Mouse (Mus musculus) gastrocnemius, adult 18-20 months (tissue): Measurements from ENCODE around the gene Cerkl. TPM values are rescaled to one million over a fixed set of nuclear protein-coding genes. Genes with fewer than 3 reads are reported as not detected.

ENCODE experiments used
- DNase-seq: peaks from one replicate; pipeline ENCODE4 v3.0.0; 2021; ENCODE audit warnings: low spot score
- total RNA-seq, 2 experiments: library from RNA; stranded (reverse); gene quantifications; 2 replicates each; pipeline ENCODE4 v1.2.3; 2021

Gene Cerkl
- total RNA-seq, 2 experiments from 2014 or later: 0.24 to 0.39 TPM

DNA sequence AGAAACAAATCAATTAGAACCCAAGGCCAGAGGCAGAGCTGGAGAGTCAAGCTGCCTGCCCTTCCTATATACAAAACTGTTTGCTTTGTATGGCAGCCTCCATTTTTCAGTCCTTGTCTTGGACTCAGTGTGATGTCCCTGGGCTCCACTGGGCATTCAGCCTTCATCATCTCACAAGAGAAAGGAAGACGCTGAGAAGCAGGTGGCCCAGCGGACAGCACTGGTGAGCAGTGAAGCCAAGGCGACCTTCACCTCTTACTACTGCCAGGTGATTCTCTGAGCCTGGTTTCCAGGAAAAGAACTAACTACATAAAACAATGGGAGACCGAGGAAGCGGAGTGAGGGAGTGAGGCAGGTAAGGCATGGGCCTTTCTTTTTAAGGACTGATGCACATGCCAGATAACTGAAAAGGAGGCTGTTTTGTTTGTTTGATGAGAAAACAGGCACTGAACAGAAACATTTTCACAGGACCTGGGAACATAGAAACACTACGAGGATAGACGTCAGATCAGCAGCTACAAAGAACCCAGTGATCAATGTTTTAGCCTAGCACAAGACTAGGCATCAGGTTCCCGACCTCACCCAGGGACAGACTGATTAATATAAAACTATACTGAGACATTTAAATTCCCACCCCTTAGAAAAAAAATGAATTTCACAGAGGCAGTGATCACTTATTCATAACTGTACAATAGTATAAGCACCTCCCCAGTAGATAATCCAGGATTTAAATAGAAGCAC, 78.1 kb downstream of the Cerkl start:
- DNase-seq: no peak

DNA sequence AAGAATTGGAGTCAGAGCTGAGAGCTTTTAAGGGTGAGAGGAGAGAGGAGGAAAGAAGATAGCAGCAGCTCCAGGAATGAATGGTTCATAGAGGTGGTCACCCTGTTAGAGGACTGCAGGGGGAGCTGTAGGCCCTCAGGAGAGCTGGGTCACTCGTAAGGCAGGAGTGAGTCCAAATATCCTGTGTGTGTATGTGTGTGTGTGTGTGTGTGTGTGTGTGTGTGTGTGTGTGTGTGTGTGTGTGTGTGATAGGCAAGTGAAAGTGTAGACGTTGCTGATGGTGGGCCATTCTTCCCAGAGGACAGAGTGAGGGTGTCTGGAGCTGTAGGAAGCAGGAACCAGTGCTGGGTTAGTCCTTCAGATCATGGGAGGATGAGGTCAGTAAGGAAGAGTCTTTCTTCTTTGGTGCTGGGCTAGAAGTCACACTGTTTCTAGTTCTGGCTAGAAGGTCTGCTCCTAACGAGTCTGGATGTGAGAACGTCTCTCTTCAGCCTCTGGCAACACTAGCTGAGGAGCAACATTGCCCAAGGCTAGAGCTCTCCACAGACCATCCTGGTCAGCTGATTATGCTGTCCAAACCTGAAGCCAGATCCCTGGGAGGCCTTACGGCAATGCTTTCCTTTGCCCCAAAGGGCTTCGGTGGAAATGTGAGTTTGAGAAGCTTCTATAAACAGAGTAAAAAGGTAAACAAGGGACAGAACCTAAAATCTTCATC, 83.9 kb downstream of the Cerkl start:
- DNase-seq: no peak

DNA sequence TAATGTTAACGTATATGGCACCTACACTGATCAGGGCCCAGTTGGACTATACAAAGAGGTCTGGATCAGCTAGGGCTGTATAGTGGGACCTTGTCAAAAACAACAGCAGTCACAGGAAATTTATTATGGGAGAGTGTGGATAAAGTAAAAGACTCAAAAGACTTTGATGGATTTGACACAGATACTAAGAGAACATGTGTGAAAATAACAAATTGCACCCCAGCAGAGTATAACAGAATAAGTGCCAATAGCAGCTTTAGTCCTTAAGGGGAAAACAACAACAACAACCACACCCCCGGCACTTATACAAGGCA, 84.5 kb downstream of the Cerkl start:
- DNase-seq: no peak

DNA sequence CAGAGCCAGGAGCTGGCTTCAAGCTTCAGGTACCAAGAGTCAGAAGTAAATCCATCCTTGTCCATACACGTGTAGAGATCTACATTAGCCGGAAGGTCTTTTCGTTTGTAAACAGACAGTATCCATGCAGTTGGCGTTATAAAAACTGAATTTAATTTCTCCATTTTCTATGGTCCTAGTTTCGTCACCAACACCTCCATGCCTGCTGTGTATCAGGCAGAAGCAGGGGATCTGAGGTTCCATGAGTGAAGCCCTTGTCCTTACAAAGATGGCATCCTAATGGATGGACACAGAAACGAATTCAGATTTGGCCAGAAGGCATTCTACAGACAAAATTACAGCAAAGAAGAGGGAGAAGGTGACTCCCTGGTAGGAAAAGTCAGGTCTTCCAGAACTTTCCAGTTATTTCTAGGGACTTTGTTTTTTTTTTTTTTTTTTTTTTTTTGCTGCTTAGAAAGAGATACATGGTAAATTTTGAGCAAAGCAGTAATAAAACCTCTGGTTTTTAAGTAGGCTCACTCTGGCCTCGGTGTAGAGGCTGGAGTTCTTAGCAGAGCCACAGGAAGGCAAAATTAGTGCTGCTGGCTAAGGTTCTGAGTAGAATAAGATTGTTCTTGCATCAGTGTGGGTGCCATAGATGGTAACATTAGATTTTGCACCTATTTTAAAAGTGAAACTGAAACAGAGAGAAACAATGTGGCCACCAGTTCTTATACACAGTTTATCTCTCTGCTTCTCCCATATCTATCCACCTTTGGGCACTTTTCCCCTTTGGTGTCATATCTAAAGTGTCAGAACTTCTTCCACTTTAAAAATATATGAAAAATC, 85.0 kb downstream of the Cerkl start:
- no peak for DNase-seq

DNA sequence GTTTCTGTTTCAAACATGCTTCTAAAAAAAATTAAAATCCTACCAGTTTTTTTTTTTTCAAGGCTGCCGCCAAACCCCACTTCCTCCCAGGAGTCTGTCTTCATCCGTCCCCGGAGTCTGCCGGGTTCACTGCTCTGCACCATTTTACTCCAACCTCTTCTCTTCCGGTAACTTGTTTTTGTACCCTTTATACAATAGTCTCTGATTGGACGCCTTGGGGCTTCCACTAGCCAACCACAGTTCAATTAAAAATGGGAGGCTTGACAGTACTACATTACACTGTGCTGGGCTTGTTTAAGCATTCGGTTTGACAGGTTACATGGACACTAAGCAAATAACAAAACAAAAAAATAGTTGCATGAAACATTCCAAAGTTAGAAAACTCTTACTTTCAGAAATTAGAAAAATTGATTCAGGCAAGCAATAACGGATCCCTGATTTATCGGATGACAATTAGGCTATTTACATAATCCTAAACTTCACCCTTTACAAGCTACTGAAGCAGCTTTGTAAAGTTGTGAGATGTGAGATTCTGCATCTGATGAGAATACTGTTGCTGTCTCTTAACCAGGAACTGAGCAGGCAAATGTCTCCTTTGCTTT, 85.8 kb downstream of the Cerkl start:
- no peak for DNase-seq

DNA sequence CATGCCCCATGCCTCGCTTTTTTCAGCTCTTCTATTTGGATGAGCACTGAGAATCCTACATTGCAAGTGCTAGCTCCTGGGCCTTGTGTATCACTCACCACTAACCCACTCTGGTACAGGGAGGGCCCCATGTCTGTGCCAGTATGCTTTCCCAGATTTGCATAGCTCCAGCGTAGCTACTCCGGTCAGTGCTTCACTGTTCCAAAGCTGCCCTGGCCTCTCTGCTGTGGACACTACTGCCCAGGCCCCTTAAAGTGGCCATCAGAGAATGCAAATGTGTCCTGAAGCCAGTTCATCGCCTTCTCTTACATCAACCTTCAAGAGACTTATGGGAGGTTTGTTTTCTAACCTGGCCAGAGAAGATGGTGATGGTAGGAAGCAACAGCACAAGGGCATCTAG, 86.7 kb downstream of the Cerkl start:
- no peak for DNase-seq

DNA sequence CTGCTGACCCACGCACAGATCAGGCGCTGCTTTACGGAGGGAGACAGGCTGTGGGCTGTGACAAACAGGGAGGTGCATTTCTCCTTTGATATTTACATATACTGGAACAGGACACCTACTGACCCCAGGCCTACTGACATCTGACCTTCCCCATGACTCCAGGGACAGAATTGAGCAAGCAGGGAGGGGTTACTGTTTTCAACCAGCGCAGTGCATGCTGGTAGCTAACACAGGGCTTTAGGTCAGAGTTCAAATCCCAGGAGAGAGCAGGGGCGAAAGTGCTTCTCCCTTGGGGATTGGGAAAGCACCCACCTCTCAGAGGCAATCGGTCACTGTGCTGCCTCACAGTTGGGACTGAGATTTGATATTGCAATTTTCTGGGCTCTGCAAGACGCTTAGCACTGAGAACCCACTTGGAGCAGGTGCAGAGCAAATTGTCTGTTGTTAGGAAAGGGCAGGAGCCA, 87.5 kb downstream of the Cerkl start:
- DNase-seq: no peak

DNA sequence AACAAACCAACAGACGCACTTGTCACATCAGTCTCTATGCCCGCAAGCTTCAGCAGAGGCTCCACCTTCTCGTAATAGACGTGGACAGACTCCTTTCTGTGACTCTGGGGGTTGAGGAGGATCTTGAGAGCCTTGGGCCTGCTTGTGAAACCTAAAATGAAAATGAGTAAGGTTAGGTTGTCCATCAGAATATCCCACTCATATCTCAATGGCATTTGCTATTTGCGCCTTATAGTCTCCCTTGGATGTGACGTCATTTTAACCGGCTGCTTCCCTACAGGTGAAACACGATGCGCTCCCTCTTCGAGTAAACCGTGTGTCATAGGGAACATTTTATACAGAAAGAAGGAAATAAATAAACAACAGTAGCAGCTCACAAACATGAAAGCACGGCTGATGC, 87.9 kb downstream of the Cerkl start:
- DNase-seq: no peak

DNA sequence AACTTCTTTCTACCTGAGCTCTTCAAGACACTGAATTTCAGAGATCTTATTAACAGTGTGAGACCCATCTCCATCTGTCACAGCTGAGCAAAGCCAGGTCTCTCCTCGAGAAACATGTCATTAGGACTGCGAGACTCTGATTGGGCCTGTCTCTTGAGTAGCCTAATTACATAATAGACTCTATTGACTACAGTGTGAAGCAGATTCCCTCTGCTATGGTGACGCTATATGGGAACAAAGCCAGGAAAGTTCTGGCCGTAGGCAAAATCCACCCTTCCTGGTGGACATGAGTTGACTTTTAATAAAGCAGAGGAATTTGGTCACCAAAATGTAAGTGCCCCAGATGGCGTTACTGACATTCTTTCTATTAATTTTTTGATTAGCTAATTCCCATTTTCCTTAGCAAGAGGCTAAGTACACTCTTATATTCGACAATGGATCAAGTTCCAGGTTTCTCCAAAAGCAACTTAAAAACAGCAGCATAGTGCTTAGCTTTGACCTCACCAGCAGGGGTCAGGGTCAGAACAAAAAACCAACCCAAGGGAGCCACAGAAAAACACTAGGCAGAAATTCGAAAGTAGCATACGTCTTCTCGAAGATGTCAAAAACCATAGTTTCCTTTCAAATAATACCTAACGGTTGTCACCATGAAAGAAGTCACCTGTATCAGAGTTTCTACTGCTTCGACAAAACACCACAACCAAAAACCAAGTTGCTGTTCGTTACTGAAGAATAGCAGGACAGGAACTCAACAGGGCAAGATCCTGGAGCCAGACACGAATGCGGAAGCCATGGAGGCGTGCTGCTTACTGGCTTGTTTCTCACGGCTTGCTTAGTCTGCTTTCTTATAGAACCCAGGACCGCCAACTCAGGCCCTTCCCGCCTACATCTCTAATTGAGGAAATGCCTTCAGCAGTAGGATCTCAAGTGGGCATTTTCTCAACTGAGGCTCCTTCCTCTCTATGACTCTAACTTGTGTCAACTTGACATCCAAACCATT, 88.8 kb downstream of the Cerkl start:
- DNase-seq: no peak

DNA sequence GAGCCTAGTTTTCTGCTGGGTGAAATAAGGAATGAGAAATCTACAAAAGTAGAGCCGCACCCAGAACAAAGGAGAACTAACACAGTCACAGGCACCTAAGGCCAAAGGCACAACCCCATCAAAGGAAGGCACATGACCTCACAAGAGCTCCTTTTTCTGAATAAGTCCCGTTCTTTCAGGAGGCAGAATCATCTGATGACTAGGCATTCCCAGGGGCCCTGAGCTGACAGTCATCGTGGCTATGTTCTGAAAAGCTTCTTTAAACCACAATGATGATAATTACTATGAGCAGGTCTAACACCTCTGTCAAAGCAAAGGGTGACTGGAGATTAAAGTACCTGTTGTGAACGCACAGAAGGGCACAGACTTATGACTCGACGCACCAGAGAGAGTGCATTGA, 92.7 kb downstream of the Cerkl start:
- no peak for DNase-seq

DNA sequence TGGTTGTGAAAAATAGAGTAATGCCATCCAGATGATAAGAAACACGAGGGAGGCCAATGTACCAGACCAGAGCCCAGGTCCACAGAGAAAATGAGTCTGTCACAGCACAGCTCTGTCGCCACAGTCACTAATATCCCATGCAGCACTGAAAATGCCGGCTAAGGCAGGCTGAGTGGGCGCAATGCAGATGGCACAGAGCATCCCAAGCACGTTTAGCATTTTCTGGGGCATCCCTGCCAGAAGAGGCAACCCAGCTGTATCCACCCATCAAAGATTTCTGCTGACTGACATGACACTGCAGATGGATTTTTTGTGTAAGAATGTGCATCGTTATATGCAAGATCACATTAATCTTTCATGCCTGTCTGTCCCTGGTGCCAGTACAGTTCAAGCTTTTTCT, 94.6 kb downstream of the Cerkl start:
- DNase-seq: no peak

DNA sequence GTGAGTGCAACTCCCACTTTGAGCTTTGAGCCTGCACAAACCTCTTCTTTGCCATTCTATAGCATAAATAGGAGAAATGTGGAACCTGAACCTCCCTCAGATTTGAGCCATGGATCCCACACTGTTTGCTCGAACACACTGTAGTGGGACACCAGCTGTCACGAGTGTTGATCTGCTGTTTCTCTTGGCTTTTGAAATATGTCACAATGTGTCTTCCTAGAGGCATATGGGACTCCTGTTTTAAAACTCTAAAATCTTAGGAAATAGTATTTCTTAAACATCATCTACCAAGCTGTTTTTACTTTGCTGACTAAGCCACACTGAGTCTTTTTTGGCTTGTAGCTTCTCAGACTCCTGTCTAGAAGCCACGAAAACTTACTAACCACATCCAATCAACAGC, 98.8 kb downstream of the Cerkl start:
- no peak for DNase-seq

DNA sequence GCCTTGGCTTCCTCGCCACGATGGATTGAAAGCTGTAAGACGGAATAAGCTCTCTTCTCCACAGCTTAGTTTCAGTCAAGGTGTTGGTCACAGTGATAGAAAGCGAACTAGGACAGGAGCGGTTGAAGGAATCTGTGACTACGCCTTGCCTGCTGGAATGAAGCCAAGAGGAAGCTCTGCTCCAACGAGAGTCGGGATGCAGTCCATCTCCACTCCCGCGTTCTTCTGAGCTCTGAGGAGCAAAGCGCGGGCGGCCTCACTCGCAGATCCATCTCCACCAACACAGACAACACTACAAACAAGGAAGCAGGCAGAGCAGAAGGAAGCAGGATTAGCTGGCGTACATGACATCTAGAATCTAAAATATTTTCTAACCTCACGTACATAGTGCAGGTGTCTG, 101.8 kb downstream of the Cerkl start:
- no peak for DNase-seq

DNA sequence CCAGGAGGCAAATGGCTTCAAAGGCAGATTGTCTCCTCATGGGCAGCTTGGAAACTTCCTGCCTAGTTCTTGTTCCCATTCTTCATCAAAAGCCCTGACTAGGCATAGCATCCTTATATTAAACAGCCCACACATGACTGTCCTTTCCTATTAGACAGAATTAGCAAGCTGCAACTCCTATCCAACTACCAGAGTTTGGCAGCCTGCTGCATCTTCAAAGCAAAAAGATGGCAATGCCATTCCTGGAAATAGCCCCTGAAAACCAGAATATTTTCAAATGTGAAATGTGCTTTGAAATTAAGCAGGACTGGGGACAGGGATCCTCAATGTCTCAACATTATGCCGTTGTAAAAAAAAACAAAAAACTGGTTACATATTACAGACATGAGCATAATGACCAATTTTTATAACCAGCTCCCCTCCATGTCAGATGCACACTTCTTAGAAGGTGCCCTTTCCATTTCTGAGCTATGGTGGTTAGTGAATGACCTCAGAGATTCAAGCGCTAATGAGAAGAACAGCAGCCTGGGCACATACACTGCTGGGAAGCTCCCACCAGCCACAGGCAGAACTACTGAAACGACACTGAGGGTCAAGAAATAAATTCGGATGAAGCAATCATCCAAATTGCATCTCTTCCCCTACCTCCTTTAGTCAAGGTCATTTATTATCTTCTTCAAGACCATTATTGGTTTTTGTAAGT, 104.3 kb downstream of the Cerkl start:
- no peak for DNase-seq

DNA sequence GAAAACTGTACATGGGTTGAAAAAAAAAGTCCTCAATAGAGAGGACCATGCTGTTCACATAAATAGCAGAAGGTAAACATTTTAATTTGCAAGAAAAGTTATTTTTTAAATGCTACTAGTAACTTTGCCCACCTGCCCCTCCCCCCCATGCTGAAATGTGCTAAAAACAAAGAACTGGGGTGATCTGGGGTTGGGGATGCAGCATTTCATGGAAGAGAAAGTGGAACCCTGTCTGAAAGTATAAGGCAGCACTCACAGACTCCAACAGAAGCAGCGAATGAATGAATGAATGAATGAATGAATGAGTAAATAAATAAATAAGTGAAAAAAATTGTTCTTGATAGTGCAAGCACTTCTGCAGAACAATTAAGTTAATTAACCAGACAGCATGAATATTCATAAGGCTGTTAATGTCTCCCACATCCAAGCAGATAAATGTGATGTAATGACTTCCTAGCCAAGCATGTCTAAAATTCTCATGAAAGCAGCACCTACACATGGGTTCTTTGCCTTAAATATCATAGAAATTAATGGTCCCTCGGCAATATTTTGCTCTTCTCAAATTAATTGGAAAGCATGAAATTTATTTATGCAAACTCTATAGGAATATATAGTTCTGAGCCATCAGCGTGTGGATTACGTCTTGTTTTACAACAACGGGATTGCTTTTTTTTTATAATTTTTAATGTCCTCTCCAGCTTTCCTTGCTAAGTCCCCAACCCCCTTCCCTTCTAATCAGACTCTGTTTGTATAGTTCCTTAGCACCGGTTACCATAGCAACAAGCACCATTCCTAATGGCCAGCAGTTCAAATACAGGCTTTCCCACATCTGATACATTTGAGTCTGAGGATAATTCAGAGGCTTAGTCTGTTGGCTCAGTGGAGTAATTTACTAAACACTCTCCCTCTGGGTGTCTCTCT, 105.1 kb downstream of the Cerkl start:
- DNase-seq: no peak

DNA sequence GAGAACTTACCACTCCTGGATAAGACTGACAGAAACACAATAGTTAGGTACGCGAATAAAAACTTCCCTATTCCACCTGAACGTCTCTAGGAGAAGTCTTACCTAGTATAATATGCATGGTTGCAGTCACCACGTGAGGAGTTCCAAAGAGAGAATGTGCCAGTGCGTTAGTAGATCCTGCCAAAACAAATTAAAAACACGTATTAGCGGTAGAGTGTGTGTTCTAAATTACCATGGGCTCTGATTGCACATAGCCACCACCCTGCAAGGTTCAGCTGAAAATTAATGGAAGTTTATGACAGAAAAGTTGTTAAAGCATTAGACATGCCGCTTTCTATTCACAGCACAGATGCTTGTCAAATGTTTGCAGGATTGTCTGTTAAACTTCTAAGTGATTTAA, 113.5 kb downstream of the Cerkl start:
- DNase-seq: no peak

DNA sequence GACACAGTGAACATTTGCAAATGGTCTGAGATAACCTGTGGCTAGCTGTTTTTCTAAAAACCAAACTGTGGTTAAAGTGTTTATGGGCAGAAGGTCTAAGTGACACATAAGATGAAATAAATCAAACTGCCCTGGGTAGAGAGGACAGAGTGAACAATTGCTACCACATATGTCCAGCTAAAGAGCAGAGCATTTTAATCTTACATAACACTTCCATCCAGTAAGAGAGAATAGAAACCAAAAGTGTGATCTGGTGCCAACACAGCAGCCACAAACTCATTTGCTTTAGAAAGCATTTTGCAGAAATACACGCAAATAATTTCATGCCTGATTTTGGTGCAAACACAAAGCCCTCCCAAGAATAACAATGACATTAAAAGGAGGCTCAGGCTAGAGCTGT, 117.6 kb downstream of the Cerkl start:
- no peak for DNase-seq

DNA sequence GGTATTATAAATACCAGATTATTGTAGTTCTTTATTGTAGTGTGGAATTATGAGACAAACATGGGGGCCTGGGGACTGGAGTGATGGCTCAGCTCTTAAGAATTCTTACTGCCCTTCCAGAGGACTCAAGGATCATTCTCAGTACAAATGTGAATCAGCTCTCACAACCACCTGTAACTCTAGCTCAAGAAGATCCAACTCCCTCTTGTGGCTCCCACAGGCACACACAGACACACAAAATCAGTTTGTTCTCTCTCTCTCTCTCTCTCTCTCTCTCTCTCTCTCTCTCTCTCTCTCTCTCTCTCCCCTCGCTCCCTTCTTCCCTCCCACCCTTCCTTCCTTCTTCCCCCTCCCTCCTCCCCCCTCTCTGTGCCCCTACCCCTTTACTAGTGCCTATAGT, 120.4 kb downstream of the Cerkl start:
- DNase-seq: no peak

DNA sequence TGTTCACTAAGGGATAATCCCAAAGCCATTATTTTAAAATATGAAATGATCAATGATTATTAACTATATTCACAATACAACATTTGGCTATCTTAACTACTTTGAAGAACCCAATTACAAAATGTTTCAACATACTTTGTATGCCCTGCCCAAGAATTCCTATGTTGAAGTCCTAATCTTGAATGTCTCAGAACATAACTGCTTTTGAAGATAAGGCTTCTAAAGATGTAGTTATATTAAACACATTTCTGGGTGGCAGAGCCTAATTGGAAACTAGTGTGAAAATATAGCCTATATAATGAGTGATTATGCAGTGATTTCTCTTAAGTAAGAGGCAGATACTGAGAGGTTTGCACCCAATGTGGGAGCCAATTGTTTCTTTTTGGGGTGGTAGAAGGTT, 121.9 kb downstream of the Cerkl start:
- DNase-seq: no peak
